Mouse (Mus musculus) left cerebral cortex, postnatal 36 days (tissue): ENCODE measurements around the gene Utf1. TPM values are rescaled to one million over a fixed set of nuclear protein-coding genes. Genes with fewer than 3 reads are reported as not detected.

Experiments
- DNase-seq, 2 experiments: peaks; one replicate each; pipeline ENCODE4 v3.0.0; 2021 to 2022; ENCODE audit warnings: low spot score in 2 of 2, mixed read lengths in 1 of 2
- intact Hi-C: fragments of 180-260 bp; cut with DNase I; formaldehyde crosslinking; loops from one replicate; pipeline ENCODE4 v1.15.1; 2025
- total RNA-seq, 2 experiments: library from RNA; stranded (reverse); gene quantifications; 2 replicates each; pipeline ENCODE4 v1.2.3; 2021

Gene Utf1
- total RNA-seq = not detected

DNA sequence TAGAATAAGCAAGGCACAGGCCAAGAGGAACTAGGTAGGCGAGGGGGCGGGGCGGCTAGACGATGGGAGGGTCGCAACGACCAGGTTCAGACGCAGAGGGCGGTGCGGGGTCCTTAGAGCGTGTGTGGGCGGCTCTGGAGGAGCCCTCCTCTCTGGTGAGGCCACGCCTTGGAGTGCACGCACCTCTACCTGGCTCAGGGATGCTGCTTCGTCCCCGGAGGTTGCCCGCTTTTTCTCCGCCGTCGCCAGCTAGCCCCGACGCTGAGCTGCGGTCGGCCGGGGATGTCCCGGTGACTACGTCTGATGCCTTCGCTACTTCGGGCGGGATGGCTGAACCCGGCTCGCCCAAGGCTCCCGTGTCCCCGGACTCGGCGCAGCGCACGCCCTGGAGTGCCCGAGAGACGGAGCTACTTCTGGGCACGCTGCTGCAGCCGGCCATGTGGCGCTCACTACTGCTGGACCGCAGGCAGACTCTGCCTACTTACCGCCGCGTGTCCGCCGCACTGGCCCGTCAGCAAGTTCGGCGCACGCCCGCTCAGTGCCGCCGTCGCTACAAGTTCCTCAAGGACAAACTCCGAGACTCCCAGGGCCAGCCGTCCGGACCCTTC, at the start of gene Utf1:
Gene Utf1, plus strand, starts transcription at position 116 of the 608 bp plus-strand sequence.
- intact Hi-C loops = no loop called here

GRCm38 (mm10) chr7:139894655-139895557, 48.7 kb upstream of the Utf1 start, which contains the start of gene Kndc1:
Kndc1 (plus strand) TSS chr7:139894696.
- intact Hi-C loops = no loop called here
- peak; percentile 75 to 86 for DNase-seq

More for the DNA sequence above, at the start of gene Utf1:
- no peak for DNase-seq

- no peak for DNase-seq
- intact Hi-C loops = no loop called here
Measured at GRCm38 (mm10) chr7:139896271-139896670, 47.3 kb upstream of the Utf1 start.

DNA sequence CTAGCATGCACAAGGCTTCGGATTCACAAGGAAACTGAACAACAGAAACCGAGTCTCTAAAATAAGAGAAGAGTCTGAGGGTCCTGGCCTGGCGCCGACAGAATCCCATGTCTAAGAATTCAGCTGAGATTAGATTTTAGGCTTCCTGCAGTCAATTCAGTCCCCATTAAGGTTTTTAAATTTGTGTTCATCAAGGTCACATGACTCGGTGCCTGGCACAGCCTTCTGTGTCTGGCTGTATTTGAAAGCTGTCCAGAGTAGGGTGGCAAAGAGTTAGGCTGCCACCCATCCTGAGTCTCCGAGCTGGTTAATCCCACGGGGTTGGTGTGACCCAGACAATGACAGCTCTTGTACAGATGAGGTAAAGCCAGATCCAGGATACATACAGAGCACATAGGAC, 46.8 kb upstream of the Utf1 start:
- DNase-seq = no peak
- intact Hi-C loops = no loop called here

GRCm38 (mm10) chr7:139898606-139899005, 45.0 kb upstream of the Utf1 start:
- DNase-seq = no peak
- intact Hi-C loops = no loop called here

- peak; percentile 50 to 65 for DNase-seq
- intact Hi-C loops = no loop called here
Measured at GRCm38 (mm10) chr7:139899505-139899904, 44.1 kb upstream of the Utf1 start.

GRCm38 (mm10) chr7:139900456-139900855, 43.1 kb upstream of the Utf1 start:
- intact Hi-C loops = loop anchor here (10.0 kb wide), 1 partner anchor 94 kb away; the partner anchor contains the start of gene Adam8
- DNase-seq = no peak

DNA sequence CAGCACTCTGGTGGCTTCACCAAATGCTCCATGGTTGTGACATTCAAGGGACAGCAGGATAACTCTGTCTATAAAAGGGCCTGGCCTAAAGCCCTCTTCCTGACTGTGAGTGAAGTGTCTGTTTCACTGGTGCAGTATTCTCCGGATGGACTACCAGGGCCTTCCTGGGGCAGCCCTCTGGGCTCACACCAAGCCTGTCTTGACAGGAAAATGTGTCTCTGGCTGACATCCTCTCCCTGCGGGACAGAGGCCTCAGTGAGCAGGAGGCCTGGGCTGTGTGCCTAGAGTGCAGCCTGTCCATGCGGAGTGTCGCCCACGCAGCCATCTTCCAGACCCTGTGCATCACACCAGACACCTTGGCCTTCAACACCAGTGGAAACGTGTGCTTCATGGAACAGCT, 42.7 kb upstream of the Utf1 start:
- intact Hi-C loops = loop anchor here (10.0 kb wide), 1 partner anchor 94 kb away; the partner anchor contains the start of gene Adam8
- DNase-seq = no peak

DNA sequence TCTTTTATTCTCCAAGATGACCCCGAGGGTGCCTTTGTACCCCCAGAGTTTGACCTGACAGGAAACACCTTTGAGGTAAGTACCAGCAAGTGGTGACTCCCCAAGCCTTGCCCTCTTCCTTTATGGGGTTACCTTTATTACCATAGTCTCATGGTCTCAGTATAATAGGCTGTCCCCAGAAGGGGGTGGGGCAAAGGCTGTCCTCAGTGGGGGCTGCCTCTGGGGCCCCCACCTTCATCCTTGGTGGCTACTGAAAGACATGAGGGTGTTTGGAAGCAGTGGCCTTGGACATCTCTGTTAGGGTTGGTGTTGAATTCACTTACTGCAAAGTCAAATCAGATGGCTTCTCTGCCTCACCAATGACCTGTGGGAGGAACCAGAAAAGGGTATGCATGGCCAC, 41.6 kb upstream of the Utf1 start:
- intact Hi-C loops = loop anchor here (10.0 kb wide), 1 partner anchor 93 kb away; the partner anchor contains the start of gene Adam8

DNA sequence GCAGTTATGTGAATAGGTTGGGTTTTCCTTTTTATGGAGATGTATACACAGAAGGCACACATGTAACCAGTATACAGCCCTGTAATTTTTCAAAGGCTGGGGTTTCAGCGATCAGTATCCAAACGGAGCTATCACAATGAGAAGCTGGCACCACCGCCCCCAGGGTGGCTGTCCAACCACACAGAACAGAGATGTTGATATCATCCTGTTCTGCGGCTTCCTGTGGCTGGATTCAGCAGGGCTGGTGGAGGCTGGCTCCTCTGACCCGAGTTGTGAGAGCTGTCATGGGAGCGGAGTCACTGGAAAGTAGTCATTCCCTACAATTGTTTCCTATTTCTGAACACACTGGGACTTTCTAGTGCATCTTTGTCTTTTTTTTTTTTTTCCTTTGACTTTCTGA, 38.3 kb upstream of the Utf1 start:
- intact Hi-C loops = loop anchor here (10.0 kb wide), 1 partner anchor 90 kb away; the partner anchor contains the start of gene Adam8
- DNase-seq = no peak

More for the DNA sequence above, 41.6 kb upstream of the Utf1 start:
- DNase-seq = no peak

DNA sequence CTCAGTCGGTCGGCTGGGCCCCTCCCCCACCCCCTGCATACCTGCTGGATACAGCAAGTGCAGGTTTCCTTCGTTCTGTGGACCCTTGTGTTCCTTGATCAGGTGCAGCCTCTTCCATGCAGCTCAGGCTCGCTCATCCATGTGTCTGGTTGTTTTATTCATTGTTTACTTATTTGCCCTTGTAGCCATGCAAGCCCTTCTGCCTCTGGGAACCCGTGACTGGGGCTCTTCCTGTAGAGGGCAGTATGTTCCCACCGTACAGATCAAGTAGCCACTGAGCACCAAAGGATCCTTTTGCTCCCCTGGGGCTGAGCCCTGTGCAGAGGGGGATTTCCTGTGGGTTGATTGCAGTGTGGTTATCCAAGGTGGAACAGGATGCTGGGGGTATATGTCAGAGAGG, 37.9 kb upstream of the Utf1 start:
- intact Hi-C loops = loop anchor here (10.0 kb wide), 1 partner anchor 89 kb away; the partner anchor contains the start of gene Adam8
- no peak for DNase-seq

DNA sequence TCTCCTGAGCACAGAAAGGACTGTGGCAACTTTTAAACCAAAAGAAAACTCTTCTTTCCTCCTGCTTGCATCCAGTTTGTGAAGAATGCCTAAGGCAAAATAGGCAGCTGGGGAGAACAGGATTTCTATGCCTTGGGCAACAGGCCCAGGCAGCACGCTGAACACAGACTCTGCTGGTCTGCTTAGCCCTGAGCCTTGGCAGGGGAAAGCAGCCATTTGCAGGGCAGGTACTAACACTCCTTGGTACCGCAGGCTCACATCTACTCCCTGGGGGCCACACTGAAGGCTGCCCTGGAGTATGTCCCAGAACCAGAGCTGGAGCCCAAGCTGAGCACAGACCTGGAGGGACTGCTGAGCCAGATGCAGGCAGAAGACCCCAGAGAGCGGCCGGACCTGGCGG, 35.4 kb upstream of the Utf1 start:
- no peak for DNase-seq
- intact Hi-C loops = loop anchor here (10.0 kb wide), 1 partner anchor 87 kb away; the partner anchor contains the start of gene Adam8

- intact Hi-C loops = loop anchor here (10.0 kb wide), 1 partner anchor 85 kb away; the partner anchor contains the start of gene Adam8
- no peak for DNase-seq
Measured at GRCm38 (mm10) chr7:139909469-139909868, 34.1 kb upstream of the Utf1 start.

DNA sequence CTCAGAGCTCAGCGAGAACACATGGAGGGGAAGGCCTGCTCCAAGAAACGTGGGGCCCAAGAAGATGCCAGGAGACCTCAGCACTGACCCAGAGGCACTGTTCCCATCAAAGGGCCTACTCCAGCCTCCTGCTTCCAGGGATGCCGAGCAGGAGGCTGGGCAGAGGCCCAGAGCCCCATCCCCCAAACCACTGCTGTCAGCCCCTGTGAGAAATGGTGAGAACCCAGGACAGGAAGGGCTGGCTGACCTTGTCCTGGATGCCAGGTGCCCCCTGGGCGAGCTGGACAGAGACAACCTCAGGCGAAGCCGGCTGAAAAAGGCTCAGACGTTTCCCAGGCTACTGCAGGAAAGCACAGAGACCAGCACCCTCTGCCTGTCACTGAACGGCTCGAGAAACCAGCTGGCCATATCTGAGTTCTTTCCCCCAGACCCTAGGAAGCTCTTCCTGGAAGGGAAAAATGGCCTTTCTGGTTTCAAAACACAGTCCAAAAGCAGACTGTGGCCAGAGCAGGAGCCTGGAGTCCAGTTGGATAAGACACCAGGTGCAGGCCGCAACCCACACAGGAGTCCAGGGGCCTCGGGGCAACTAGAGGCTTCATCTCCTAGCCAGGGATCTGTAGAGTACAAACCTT, 33.3 kb upstream of the Utf1 start:
- intact Hi-C loops = no loop called here
- no peak for DNase-seq

GRCm38 (mm10) chr7:139914141-139915047, 29.2 kb upstream of the Utf1 start:
- intact Hi-C loops = no loop called here
- DNase-seq = no peak

DNA sequence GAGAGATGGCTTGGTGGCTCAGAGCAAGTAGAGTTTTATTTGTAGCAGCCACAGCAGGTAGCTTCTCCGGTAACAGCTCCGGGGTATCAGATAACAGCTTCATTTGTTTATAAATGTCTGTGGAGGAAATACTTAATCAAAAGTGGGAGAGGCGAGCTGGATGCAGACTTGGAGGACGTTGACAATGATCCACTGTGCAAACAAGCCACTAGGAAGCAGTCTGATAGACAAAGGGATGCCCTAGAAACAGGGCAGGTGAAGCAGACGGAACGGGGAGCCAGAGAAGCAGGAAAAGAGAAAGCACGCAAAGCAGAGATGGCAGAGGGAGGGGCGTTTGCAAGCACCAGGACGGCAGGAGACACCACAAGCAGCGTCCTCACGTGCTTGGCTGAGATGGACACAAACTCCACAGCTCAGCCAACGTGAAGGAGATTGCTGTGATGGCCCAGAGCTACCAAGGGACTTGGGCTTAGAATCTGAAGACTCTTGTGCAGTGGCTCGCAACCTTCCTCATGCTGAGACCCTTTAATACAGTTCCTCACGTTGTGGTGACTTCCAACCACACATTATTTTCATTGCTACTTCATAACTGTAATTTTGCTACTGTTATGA, 27.8 kb upstream of the Utf1 start:
- intact Hi-C loops = no loop called here

GRCm38 (mm10) chr7:139916345-139916744, 27.2 kb upstream of the Utf1 start:
- intact Hi-C loops = no loop called here
- DNase-seq = no peak

More for the DNA sequence above, 27.8 kb upstream of the Utf1 start:
- no peak for DNase-seq

GRCm38 (mm10) chr7:139918262-139918661, 25.3 kb upstream of the Utf1 start:
- intact Hi-C loops = no loop called here

More at GRCm38 (mm10) chr7:139918262-139918661, 25.3 kb upstream of the Utf1 start:
- no peak for DNase-seq
